Mouse (Mus musculus): ENCODE measurements around the gene Hic2. TPM values are rescaled to one million over a fixed set of nuclear protein-coding genes. Genes with fewer than 3 reads are reported as not detected.

The Hic2 gene
- total and polyA plus RNA-seq, 3 experiments, result 5.9 to 9.5 TPM; not detected in 1

GRCm38 (mm10) chr16:17234916-17235665 is 1.7 kb downstream of the Hic2 start:
- H3K9ac ChIP-seq (ENCODE audit: control insufficient read depth, low read depth, low read length, poor library complexity, severe bottlenecking), result no peak overlapping the region
- H3K4me3 ChIP-seq (ENCODE audit: control insufficient read depth in 1 of 2, insufficient read depth in 1 of 2, low read depth in 2 of 2, low read length in 2 of 2), result peak overlapping the region in 1 of 2 experiments; percentile 88; a peak in 1 of 4 replicates
- H3K79me2 ChIP-seq (ENCODE audit: control insufficient read depth, insufficient read depth, low read length, poor library complexity), result peaks cover 33% of the 10 kb centered on the region
- no peak for TF ChIP-seq BHLHE40 (IDR thresholded peaks at IDR 0.05; ENCODE audit: borderline replicate concordance, low read depth, low read length)
- TF ChIP-seq ZNF384 (IDR thresholded peaks at IDR 0.05; ENCODE audit: low read depth, low read length), result no peak
- no peak for TF ChIP-seq MAX (IDR thresholded peaks at IDR 0.05; ENCODE audit: low read length)
- TF ChIP-seq MXI1 (IDR thresholded peaks at IDR 0.05; ENCODE audit: low read depth, low read length), result no peak
- TF ChIP-seq SMC3 (IDR thresholded peaks at IDR 0.05; ENCODE audit: low read depth, low read length), result no peak
- DNase-seq (ENCODE audit: low read depth, low spot score), result no peak
- H3K36me3 ChIP-seq (ENCODE audit: control insufficient read depth in 1 of 2, insufficient read depth in 2 of 2, low read length in 2 of 2), result peaks cover 0 to 45% of the 10 kb centered on the region in 2 experiments; a peak in 2 of 4 replicates
- peaks cover 37 to 60% of the 10 kb centered on the region in 2 experiments for H3K4me1 ChIP-seq (ENCODE audit: control insufficient read depth in 1 of 2, insufficient read depth in 2 of 2, low read length in 2 of 2)
- H3K27ac ChIP-seq (ENCODE audit: control insufficient read depth, low read depth, low read length), result no peak overlapping the region
- no peaks in the 10 kb centered on the region for H3K27me3 ChIP-seq (ENCODE audit: control insufficient read depth in 1 of 2, insufficient read depth in 2 of 2, low read length in 2 of 2)
- no peaks in the 10 kb centered on the region for H3K9me3 ChIP-seq (replicated peaks; ENCODE audit: insufficient read depth, low read length)

- peak overlapping the region; percentile 33; the same call in 1 of the 2 replicates for H3K27ac ChIP-seq (ENCODE audit: control insufficient read depth, low read depth, low read length)
- peak; percentile 82 for DNase-seq (ENCODE audit: low read depth, low spot score)
- H3K36me3 ChIP-seq (ENCODE audit: control insufficient read depth in 1 of 2, insufficient read depth in 2 of 2, low read length in 2 of 2), result peaks cover 0 to 48% of the 10 kb centered on the region in 2 experiments; a peak in 2 of 4 replicates
- TF ChIP-seq ZKSCAN1 (IDR thresholded peaks at IDR 0.05; ENCODE audit: low read depth, low read length) (no peak), EP300 (IDR thresholded peaks at IDR 0.05; ENCODE audit: low read depth in 1 of 2, low read length in 2 of 2) (peak; percentile 91 to 92), POLR2AphosphoS2 (IDR thresholded peaks at IDR 0.05; ENCODE audit: low read length) (no peak), TCF12 (IDR thresholded peaks at IDR 0.05; ENCODE audit: low read depth, low read length) (peak; percentile 96), JUND (IDR thresholded peaks at IDR 0.05; ENCODE audit: low read depth, low read length) (no peak), MYB (IDR thresholded peaks at IDR 0.05; ENCODE audit: low read depth, low read length) (no peak), SMC3 (IDR thresholded peaks at IDR 0.05; ENCODE audit: low read depth, low read length) (no peak), TAL1 (IDR thresholded peaks at IDR 0.05; ENCODE audit: low read length) (peak; percentile 86), CHD1 (IDR thresholded peaks at IDR 0.05; ENCODE audit: low read depth, low read length) (no peak), MAZ (IDR thresholded peaks at IDR 0.05; ENCODE audit: low read depth, low read length) (no peak), POLR2AphosphoS5 (IDR thresholded peaks at IDR 0.05; ENCODE audit: borderline replicate concordance, low read depth, low read length) (no peak), ZC3H11A (IDR thresholded peaks at IDR 0.05; ENCODE audit: low read depth, low read length) (no peak), POLR2A (IDR thresholded peaks at IDR 0.05; ENCODE audit: control insufficient read depth in 1 of 2, insufficient read depth in 1 of 2, low read depth in 1 of 2, low read length in 2 of 2, poor library complexity in 1 of 2) (no peak), USF2 (IDR thresholded peaks at IDR 0.05; ENCODE audit: borderline replicate concordance in 1 of 2, insufficient read depth in 1 of 2, low read depth in 1 of 2, low read length in 2 of 2) (no peak), E2F4 (IDR thresholded peaks at IDR 0.05; ENCODE audit: borderline replicate concordance, low read depth, low read length) (no peak), RCOR1 (IDR thresholded peaks at IDR 0.05; ENCODE audit: low read depth, low read length) (peak; percentile 97), ZNF384 (IDR thresholded peaks at IDR 0.05; ENCODE audit: low read depth, low read length) (peak; percentile 50; the same call in 1 of the 2 replicates), SIN3A (IDR thresholded peaks at IDR 0.05; ENCODE audit: low read length) (peak; percentile 84), MXI1 (IDR thresholded peaks at IDR 0.05; ENCODE audit: low read depth, low read length) (peak; percentile 89), UBTF (IDR thresholded peaks at IDR 0.05; ENCODE audit: borderline replicate concordance, insufficient read depth, low read depth, low read length) (no peak), ELF1 (IDR thresholded peaks at IDR 0.05; ENCODE audit: low read depth, low read length) (no peak), MEF2A (IDR thresholded peaks at IDR 0.05; ENCODE audit: extremely low read depth, insufficient replicate concordance, low read depth, low read length, poor library complexity, severe bottlenecking) (peak; percentile 42; the same call in 1 of the 2 replicates), GATA1 (IDR thresholded peaks at IDR 0.05; ENCODE audit: low read depth, low read length) (peak; percentile 96), MAX (IDR thresholded peaks at IDR 0.05; ENCODE audit: low read length) (peak; percentile 73), ZMIZ1 (IDR thresholded peaks at IDR 0.05; ENCODE audit: low read depth, low read length) (no peak), ETS1 (IDR thresholded peaks at IDR 0.05; ENCODE audit: low read depth, low read length) (peak; percentile 90), HCFC1 (IDR thresholded peaks at IDR 0.05; ENCODE audit: low read depth, low read length) (0 out of 2 replicates have a peak, but pooled peaks have one; percentile 2), BHLHE40 (IDR thresholded peaks at IDR 0.05; ENCODE audit: borderline replicate concordance, low read depth, low read length) (peak; percentile 64)
Measured at GRCm38 (mm10) chr16:17237634-17238033, 4.3 kb downstream of the Hic2 start.

More at GRCm38 (mm10) chr16:17237634-17238033, 4.3 kb downstream of the Hic2 start:
- no peaks in the 10 kb centered on the region for H3K9me3 ChIP-seq (replicated peaks; ENCODE audit: insufficient read depth, low read length)
- H3K79me2 ChIP-seq (ENCODE audit: control insufficient read depth, insufficient read depth, low read length, poor library complexity), result peaks cover 33% of the 10 kb centered on the region
- peaks cover 37 to 65% of the 10 kb centered on the region in 2 experiments for H3K4me1 ChIP-seq (ENCODE audit: control insufficient read depth in 1 of 2, insufficient read depth in 2 of 2, low read length in 2 of 2)
- no peak overlapping the region for H3K9ac ChIP-seq (ENCODE audit: control insufficient read depth, low read depth, low read length, poor library complexity, severe bottlenecking)
- no peaks in the 10 kb centered on the region for H3K27me3 ChIP-seq (ENCODE audit: control insufficient read depth in 1 of 2, insufficient read depth in 2 of 2, low read length in 2 of 2)
- H3K4me3 ChIP-seq (ENCODE audit: control insufficient read depth in 1 of 2, insufficient read depth in 1 of 2, low read depth in 2 of 2, low read length in 2 of 2), result no peak overlapping the region
